Mouse (Mus musculus) T-helper 1 cell (primary cell): ENCODE results near the gene Dact2.

Source experiments
- in situ Hi-C: fragments of 300-600 bp; cut with MboI, MseI; formaldehyde crosslinking; loops from one replicate; pipeline ENCODE4 v1.15.1; 2025; ENCODE audit warnings: high pct_unique_total_duplicates

Gene Dact2

GRCm38 (mm10) chr17:14204061-14204460 is at the start of gene Dact2:
Gene Dact2, minus strand, starts transcription at chr17:14204304.
- in situ Hi-C loops, result loop anchor here (10.0 to 25.0 kb wide), 2 partner anchors 349 to 492 kb away; no protein-coding TSS in a partner anchor

GRCm38 (mm10) chr17:14252456-14252855 is 48.4 kb upstream of the Dact2 start:
- in situ Hi-C loops, result no loop called here

- in situ Hi-C loops, result no loop called here
Measured at GRCm38 (mm10) chr17:14250401-14250800, 46.3 kb upstream of the Dact2 start.

- in situ Hi-C loops, result no loop called here
Measured at GRCm38 (mm10) chr17:14249595-14249994, 45.5 kb upstream of the Dact2 start.

- in situ Hi-C loops, result no loop called here
Measured at GRCm38 (mm10) chr17:14247931-14248330, 43.8 kb upstream of the Dact2 start.

- in situ Hi-C loops, result no loop called here
Measured at GRCm38 (mm10) chr17:14246266-14246665, 42.2 kb upstream of the Dact2 start.

GRCm38 (mm10) chr17:14244195-14244965 is 40.3 kb upstream of the Dact2 start:
- in situ Hi-C loops, result no loop called here

GRCm38 (mm10) chr17:14242634-14243033 is 38.5 kb upstream of the Dact2 start:
- in situ Hi-C loops, result no loop called here

- in situ Hi-C loops, result loop anchor here (5.0 kb wide), 1 partner anchor 272 kb away; no protein-coding TSS in a partner anchor
Measured at GRCm38 (mm10) chr17:14239960-14240359, 35.9 kb upstream of the Dact2 start.

- in situ Hi-C loops, result loop anchor here (5.0 kb wide), 1 partner anchor 275 kb away; no protein-coding TSS in a partner anchor
Measured at GRCm38 (mm10) chr17:14237134-14237533, 33.0 kb upstream of the Dact2 start.

GRCm38 (mm10) chr17:14234774-14235389 is 30.8 kb upstream of the Dact2 start:
- in situ Hi-C loops, result loop anchor here (5.0 kb wide), 1 partner anchor 277 kb away; no protein-coding TSS in a partner anchor

- in situ Hi-C loops, result no loop called here
Measured at GRCm38 (mm10) chr17:14233658-14234057, 29.6 kb upstream of the Dact2 start.

GRCm38 (mm10) chr17:14232629-14233028 is 28.5 kb upstream of the Dact2 start:
- in situ Hi-C loops, result no loop called here

- in situ Hi-C loops, result no loop called here
Measured at GRCm38 (mm10) chr17:14230698-14231430, 26.8 kb upstream of the Dact2 start.

GRCm38 (mm10) chr17:14228381-14228780 is 24.3 kb upstream of the Dact2 start:
- in situ Hi-C loops, result no loop called here

- in situ Hi-C loops, result no loop called here
Measured at GRCm38 (mm10) chr17:14227601-14228000, 23.5 kb upstream of the Dact2 start.

GRCm38 (mm10) chr17:14226778-14227177 is 22.7 kb upstream of the Dact2 start:
- in situ Hi-C loops, result no loop called here

- in situ Hi-C loops, result no loop called here
Measured at GRCm38 (mm10) chr17:14225982-14226652, 22.0 kb upstream of the Dact2 start.

- in situ Hi-C loops, result loop anchor here (25.0 kb wide), 1 partner anchor 510 kb away; no protein-coding TSS in a partner anchor
Measured at GRCm38 (mm10) chr17:14221893-14222615, 17.9 kb upstream of the Dact2 start.

- in situ Hi-C loops, result loop anchor here (25.0 kb wide), 1 partner anchor 508 kb away; no protein-coding TSS in a partner anchor
Measured at GRCm38 (mm10) chr17:14220606-14221202, 16.6 kb upstream of the Dact2 start.
